Mouse (Mus musculus): ENCODE data around the gene Crybb1.

Gene Crybb1

GRCm38 (mm10) chr5:112286984-112287641 is 31.5 kb downstream of the Crybb1 start:
- no peak for DNase-seq

- DNase-seq: no peak
Observed at GRCm38 (mm10) chr5:112287652-112288051, 32.0 kb downstream of the Crybb1 start.

- DNase-seq: peak; percentile 67 to 69
Observed at GRCm38 (mm10) chr5:112288193-112289141, 32.9 kb downstream of the Crybb1 start.

GRCm38 (mm10) chr5:112289236-112289635 is 33.6 kb downstream of the Crybb1 start:
- DNase-seq: peak; percentile 67 to 73

GRCm38 (mm10) chr5:112289819-112290535 is 34.4 kb downstream of the Crybb1 start:
- DNase-seq: no peak

GRCm38 (mm10) chr5:112290536-112290880 is 34.9 kb downstream of the Crybb1 start:
- no peak for DNase-seq

GRCm38 (mm10) chr5:112291866-112292265 is 36.3 kb downstream of the Crybb1 start:
- peak in 1 of 2 experiments; percentile 71 for DNase-seq

- no peak for DNase-seq
Observed at GRCm38 (mm10) chr5:112292343-112292980, 36.8 kb downstream of the Crybb1 start.

- no peak for DNase-seq
Observed at GRCm38 (mm10) chr5:112293800-112294199, 38.2 kb downstream of the Crybb1 start.

GRCm38 (mm10) chr5:112294696-112295095 is 39.1 kb downstream of the Crybb1 start:
- DNase-seq: peak in 1 of 2 experiments; percentile 49

- DNase-seq: no peak
Observed at GRCm38 (mm10) chr5:112295162-112295561, 39.5 kb downstream of the Crybb1 start.

- no peak for DNase-seq
Observed at GRCm38 (mm10) chr5:112295564-112295963, 39.9 kb downstream of the Crybb1 start.

- DNase-seq: no peak
Observed at GRCm38 (mm10) chr5:112296404-112297181, 41.0 kb downstream of the Crybb1 start.

- no peak for DNase-seq
Observed at GRCm38 (mm10) chr5:112297257-112297656, 41.6 kb downstream of the Crybb1 start.

GRCm38 (mm10) chr5:112298226-112298988 is 42.8 kb downstream of the Crybb1 start:
- DNase-seq: peak; percentile 70 to 76

- no peak for DNase-seq
Observed at GRCm38 (mm10) chr5:112299399-112299798, 43.8 kb downstream of the Crybb1 start.

- no peak for DNase-seq
Observed at GRCm38 (mm10) chr5:112300112-112300511, 44.5 kb downstream of the Crybb1 start.

GRCm38 (mm10) chr5:112300721-112301308 is 45.2 kb downstream of the Crybb1 start:
- DNase-seq: no peak

- no peak for DNase-seq
Observed at GRCm38 (mm10) chr5:112301694-112302093, 46.1 kb downstream of the Crybb1 start.

- no peak for DNase-seq
Observed at GRCm38 (mm10) chr5:112302310-112302709, 46.7 kb downstream of the Crybb1 start.

- DNase-seq: no peak
Observed at GRCm38 (mm10) chr5:112305842-112306241, 50.2 kb downstream of the Crybb1 start.

Measured in kidney, postnatal 36 days (tissue).